Mouse (Mus musculus): ENCODE data around the gene Pdcl2. TPM values are rescaled to one million over a fixed set of nuclear protein-coding genes. Genes with fewer than 3 reads are reported as not detected.

Pdcl2 gene
- polyA plus RNA-seq, 1 experiment from 2014 or later: not detected

- Histone ChIP-seq H3K27ac (ENCODE audit: low read length) (no peak overlapping the region), H3K9ac (ENCODE audit: low read length) (no peak overlapping the region), H3K36me3 (ENCODE audit: control insufficient read depth, insufficient read depth, low read length) (no peaks in the 10 kb centered on the region), H3K4me3 (replicated peaks; ENCODE audit: low read length) (no peak overlapping the region), H3K4me2 (ENCODE audit: low read depth, low read length) (no peak overlapping the region), H3K27me3 (ENCODE audit: control insufficient read depth, insufficient read depth, low read length) (no peaks in the 10 kb centered on the region), H3K9me3 (replicated peaks; ENCODE audit: control insufficient read depth, low read length) (no peaks in the 10 kb centered on the region), H3K4me1 (ENCODE audit: control insufficient read depth, insufficient read depth, low read length) (0 out of 2 replicates have a peak, but pooled peaks cover 2% of the 10 kb centered on the region)
- ATAC-seq (ENCODE audit: insufficient read depth, low FRiP score): no peak
- 89% methylated on average over 1 of the region's 1 CpGs for WGBS
Measured at GRCm38 (mm10) chr5:76283890-76284289, 47.1 kb downstream of the Pdcl2 start.

GRCm38 (mm10) chr5:76274977-76275376 is 56.0 kb downstream of the Pdcl2 start:
- ATAC-seq (ENCODE audit: insufficient read depth, low FRiP score): no peak
- H3K27ac ChIP-seq (ENCODE audit: low read length): no peak overlapping the region
- H3K9ac ChIP-seq (ENCODE audit: low read length): no peak overlapping the region
- H3K4me3 ChIP-seq (replicated peaks; ENCODE audit: low read length): no peak overlapping the region
- WGBS: 57% methylated on average over 4 of the region's 4 CpGs
- H3K36me3 ChIP-seq (ENCODE audit: control insufficient read depth, insufficient read depth, low read length): no peaks in the 10 kb centered on the region
- H3K27me3 ChIP-seq (ENCODE audit: control insufficient read depth, insufficient read depth, low read length): no peaks in the 10 kb centered on the region
- H3K4me2 ChIP-seq (ENCODE audit: low read depth, low read length): no peak overlapping the region
- no peaks in the 10 kb centered on the region for H3K4me1 ChIP-seq (ENCODE audit: control insufficient read depth, insufficient read depth, low read length)
- no peaks in the 10 kb centered on the region for H3K9me3 ChIP-seq (replicated peaks; ENCODE audit: control insufficient read depth, low read length)

Other genes starting within 250 kb of the Pdcl2 start
- gene Srd5a3, start 190.9 kb downstream of the Pdcl2 start, polyA plus RNA-seq (2015; fragmentation: Nextera tagmentation; extraction: Ambion mirVana): 36.0 and 39.6 TPM in 2 replicates
- 59.6 and 59.9 TPM in 2 replicates for gene Tmem165, start 147.3 kb downstream of the Pdcl2 start, polyA plus RNA-seq (2015; fragmentation: Nextera tagmentation; extraction: Ambion mirVana)
- gene Clock, start 26.4 kb downstream of the Pdcl2 start, polyA plus RNA-seq (2015; fragmentation: Nextera tagmentation; extraction: Ambion mirVana): 12.5 and 13.0 TPM in 2 replicates
- 0.17 TPM in 1 of 2 replicates, not detected in the other for gene Nmu, start 32.6 kb upstream of the Pdcl2 start, polyA plus RNA-seq (2015; fragmentation: Nextera tagmentation; extraction: Ambion mirVana)
- not detected in 2 replicates for gene Gm7271, start 152.9 kb upstream of the Pdcl2 start, polyA plus RNA-seq (2015; fragmentation: Nextera tagmentation; extraction: Ambion mirVana)
- 28.8 and 33.2 TPM in 2 replicates for gene Exoc1, start 198.2 kb upstream of the Pdcl2 start, polyA plus RNA-seq (2015; fragmentation: Nextera tagmentation; extraction: Ambion mirVana)